Mouse (Mus musculus): ENCODE data around the gene Nod2.

DNA sequence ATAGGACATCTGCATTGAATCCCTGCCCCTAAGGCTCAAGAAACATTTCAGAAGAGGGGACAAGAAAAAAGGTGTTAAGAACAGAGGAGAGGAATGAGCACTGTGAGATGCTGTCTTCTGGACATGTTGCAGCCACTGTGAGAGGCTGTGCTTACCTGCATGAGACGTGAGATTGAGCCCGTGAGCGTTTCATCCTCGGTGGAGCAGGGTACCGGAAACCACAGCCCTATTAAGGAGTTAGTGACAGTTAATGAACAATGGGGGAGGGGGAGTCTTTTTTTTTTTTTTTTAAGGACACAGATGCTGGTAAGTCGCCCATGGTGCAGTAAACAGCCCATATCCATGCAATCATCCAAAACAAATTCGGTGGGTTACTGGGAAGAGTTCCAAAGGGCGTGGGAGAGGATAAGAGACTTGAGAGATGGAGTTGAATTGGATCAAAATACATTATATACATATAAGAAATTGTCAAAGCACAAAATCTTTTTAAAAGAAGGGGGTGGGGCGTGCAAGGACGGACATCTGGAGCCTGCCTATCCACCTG is 43.6 kb upstream of the Nod2 start:
- TF ChIP-seq CTCF (IDR thresholded peaks at IDR 0.05) (no peak), POLR2A (IDR thresholded peaks at IDR 0.05; ENCODE audit: insufficient read depth, low read depth, low read length) (no peak), EP300 (IDR thresholded peaks at IDR 0.05; ENCODE audit: insufficient read depth, low read depth, low read length) (no peak)

Measured in heart, adult 2 months (tissue).